Mouse (Mus musculus): Measurements from ENCODE around the gene Gas7. TPM values are rescaled to one million over a fixed set of nuclear protein-coding genes. Genes with fewer than 3 reads are reported as not detected.

Gas7 gene
- polyA plus RNA-seq, 1 experiment, result 14.3 TPM

DNA sequence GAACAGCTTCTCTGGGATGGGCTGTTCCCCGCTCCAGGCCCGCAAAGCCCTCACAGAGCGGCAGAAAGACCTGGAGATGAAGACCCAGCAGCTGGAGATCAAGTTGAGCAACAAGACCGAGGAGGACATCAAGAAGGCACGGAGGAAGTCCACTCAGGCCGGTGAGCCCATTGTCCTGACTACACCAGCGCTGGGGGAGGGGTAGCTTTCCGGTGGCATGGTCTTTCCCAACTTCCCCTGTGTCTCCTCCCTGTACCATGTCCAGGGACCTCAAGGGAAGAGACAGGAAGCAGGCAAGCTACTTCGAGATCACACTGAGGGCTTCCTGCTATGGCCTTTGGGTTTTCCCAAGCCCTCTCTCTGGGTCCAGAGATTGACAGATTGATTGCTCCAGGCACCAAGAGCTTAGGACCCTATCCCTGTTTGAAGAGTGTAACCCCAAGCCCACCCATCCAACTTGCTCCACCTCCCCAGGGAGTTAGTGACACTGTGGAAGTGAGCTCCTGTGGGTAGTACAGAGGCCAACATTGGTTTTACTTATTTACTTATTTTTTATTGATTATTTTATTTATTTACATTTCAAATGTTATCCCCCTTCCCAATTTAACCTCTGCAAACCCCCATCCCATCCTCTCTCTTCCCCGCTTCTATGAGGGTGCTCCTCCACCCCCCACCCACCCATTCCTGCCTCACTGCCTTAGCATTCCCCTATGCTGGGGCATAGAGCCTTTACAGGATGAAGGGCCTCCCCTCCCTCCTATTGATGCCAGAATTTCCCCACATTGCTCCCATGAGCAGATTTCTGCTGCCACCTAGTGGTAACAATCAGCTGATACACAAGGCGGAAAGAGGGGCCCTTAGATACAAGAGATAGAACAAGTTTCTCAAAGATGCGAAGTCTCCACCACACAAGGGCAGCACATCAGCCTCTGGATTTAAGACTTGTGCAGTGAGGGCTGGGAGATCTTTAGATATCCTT is 220.6 kb downstream of the Gas7 start:
- Histone ChIP-seq H3K4me3 (replicated peaks; ENCODE audit: extremely low read depth, low read depth, low read length) (no peak overlapping the region), H3K4me1 (ENCODE audit: control insufficient read depth, insufficient read depth, low read length) (peaks cover 3% of the 10 kb centered on the region; the same call in 1 of the 2 replicates)
- peak; percentile 24 for DNase-seq
- WGBS, result 43% methylated on average over 12 of the region's 12 CpGs
- TF ChIP-seq POLR2A (IDR thresholded peaks at IDR 0.05; ENCODE audit: borderline replicate concordance, extremely low read depth, low read depth, low read length), result no peak
- TF ChIP-seq CTCF (IDR thresholded peaks at IDR 0.05; ENCODE audit: insufficient read depth, low read length), result peak; percentile 59

DNA sequence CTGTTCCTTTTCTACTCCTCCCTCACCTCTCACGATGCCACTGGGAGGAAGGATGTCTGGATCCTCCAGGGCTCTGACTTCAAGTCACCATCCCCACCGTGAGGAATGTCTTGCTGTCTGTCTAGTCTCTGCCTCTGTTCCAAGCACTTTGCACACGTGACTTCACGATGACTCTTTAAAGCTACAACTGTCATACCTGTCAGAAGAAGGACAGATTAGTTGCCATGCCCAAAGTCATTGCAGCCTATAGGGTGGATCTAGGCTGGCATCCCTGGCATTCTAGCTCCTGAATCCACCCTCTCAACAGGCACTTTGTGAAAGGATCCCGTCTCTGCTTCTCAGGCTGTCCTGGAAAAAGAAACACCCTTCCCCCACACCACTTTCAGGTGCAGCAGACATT is 224.1 kb downstream of the Gas7 start:
- Histone ChIP-seq H3K4me3 (replicated peaks; ENCODE audit: extremely low read depth, low read depth, low read length) (no peak overlapping the region), H3K4me1 (ENCODE audit: control insufficient read depth, insufficient read depth, low read length) (peaks cover 3% of the 10 kb centered on the region; the same call in 1 of the 2 replicates)
- no peak for TF ChIP-seq CTCF (IDR thresholded peaks at IDR 0.05; ENCODE audit: insufficient read depth, low read length)
- TF ChIP-seq POLR2A (IDR thresholded peaks at IDR 0.05; ENCODE audit: borderline replicate concordance, extremely low read depth, low read depth, low read length), result no peak
- WGBS, result 66% methylated on average over 5 of the region's 5 CpGs
- DNase-seq, result no peak

DNA sequence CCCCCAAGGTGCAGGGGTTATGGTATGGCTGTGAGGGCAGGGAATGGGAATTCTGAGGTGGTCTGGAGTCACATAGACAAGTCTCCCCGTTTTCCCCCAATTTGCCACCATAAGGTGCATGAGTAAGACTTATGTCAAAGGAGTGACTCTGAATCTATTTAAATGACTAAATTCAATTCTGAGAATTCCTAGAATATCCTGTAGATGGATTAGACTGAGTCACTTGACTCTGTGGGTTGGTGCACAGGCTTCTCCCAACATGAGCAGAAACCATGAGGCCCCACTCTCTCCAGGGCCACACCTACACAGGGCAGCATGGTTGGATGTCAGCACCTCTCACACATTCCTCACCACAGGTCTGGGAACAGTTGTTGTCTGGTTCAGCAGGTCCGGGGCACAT is 224.7 kb downstream of the Gas7 start:
- H3K4me1 ChIP-seq (ENCODE audit: control insufficient read depth, insufficient read depth, low read length), result peaks cover 3% of the 10 kb centered on the region; the same call in 1 of the 2 replicates
- no peak for DNase-seq
- no peak for TF ChIP-seq POLR2A (IDR thresholded peaks at IDR 0.05; ENCODE audit: borderline replicate concordance, extremely low read depth, low read depth, low read length)
- no peak for TF ChIP-seq CTCF (IDR thresholded peaks at IDR 0.05; ENCODE audit: insufficient read depth, low read length)
- no peak overlapping the region for H3K4me3 ChIP-seq (replicated peaks; ENCODE audit: extremely low read depth, low read depth, low read length)
- WGBS, result 81% methylated on average over 2 of the region's 2 CpGs

DNA sequence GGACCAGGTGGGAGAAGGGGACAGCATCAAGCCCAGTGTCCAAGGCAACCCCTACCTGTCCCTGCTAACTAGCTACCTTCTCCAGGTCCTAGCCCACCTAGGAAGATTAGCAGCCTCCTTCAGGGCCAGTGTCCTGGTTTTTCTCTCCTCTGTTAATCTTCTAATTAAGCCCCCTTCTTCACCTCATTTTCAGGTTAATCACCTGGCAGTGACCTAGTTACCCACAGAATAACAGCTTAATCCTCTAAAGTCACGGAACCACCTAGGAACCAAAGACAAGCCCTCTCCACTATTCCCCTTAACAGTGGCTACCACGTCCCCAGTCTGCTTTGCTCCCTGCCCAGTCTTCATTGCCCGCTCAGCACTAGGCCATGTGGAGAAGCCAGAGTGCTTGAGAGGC is 226.6 kb downstream of the Gas7 start:
- 90% methylated on average over 3 of the region's 3 CpGs for WGBS
- H3K4me1 ChIP-seq (ENCODE audit: control insufficient read depth, insufficient read depth, low read length), result no peaks in the 10 kb centered on the region
- no peak for DNase-seq
- H3K4me3 ChIP-seq (replicated peaks; ENCODE audit: extremely low read depth, low read depth, low read length), result no peak overlapping the region
- TF ChIP-seq POLR2A (IDR thresholded peaks at IDR 0.05; ENCODE audit: borderline replicate concordance, extremely low read depth, low read depth, low read length) (no peak), CTCF (IDR thresholded peaks at IDR 0.05; ENCODE audit: insufficient read depth, low read length) (no peak)

DNA sequence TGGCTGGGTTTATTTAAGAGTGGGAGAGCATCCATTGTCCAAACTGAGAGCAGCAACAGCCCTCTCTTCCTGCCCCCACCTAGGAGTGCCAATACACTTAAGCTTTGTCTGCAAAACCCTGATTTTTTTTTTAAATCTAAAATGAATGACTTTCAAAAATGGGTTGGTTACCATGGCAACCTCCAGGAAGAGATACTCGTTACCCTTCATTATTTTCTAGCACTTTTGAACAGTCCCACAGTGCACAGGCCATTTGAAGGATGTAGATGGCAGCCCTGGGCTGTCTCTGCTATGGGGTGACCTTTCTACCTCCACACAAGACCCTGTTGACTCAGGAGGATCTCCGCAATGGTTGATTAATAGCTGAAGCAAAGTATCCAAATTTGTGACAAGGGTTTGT is 230.9 kb downstream of the Gas7 start:
- 77% methylated on average over 2 of the region's 2 CpGs for WGBS
- no peak for DNase-seq
- TF ChIP-seq CTCF (IDR thresholded peaks at IDR 0.05; ENCODE audit: insufficient read depth, low read length) (no peak), POLR2A (IDR thresholded peaks at IDR 0.05; ENCODE audit: borderline replicate concordance, extremely low read depth, low read depth, low read length) (no peak)
- H3K4me1 ChIP-seq (ENCODE audit: control insufficient read depth, insufficient read depth, low read length), result no peaks in the 10 kb centered on the region
- H3K4me3 ChIP-seq (replicated peaks; ENCODE audit: extremely low read depth, low read depth, low read length), result no peak overlapping the region

DNA sequence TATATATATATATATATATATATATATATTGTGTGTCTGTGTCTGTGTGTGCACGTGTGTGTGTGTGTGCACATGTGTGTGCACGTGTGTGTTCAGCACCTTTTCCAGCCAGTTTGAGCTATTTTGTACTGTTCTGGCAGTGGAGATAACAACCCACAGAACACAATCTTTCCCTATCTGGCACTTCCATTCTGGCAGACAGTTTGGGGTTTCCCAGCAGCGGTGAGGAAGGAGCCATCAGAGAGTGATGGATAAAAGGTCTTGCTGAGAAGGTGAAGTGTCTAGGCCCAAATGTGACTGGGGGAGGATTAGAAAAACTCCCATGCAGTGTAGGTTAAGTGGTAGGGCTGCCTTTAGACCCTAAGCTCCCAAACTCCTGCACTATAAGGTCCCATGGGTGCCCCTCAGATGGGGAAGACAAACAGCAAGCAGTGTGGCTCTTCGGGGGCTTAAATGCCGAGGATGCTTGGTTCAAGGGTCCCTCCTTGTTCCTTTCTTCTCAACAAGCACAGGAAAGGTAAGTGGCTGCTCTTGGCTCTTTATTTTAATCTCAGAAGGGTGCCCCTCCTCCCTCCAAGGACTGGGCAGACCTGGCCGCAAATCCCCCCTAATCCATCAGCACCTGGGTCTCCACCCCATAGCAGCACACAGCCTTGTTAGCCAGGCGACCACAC is 239.6 kb downstream of the Gas7 start, which contains the start of gene Rcvrn:
TSS of gene Rcvrn (plus strand) at position 624 of the 674 bp plus-strand sequence.
- TF ChIP-seq POLR2A (IDR thresholded peaks at IDR 0.05; ENCODE audit: borderline replicate concordance, extremely low read depth, low read depth, low read length) (no peak), CTCF (IDR thresholded peaks at IDR 0.05; ENCODE audit: insufficient read depth, low read length) (no peak)
- 68% methylated on average over 7 of the region's 7 CpGs for WGBS
- Histone ChIP-seq H3K4me3 (replicated peaks; ENCODE audit: extremely low read depth, low read depth, low read length) (no peak within 1 kb of the TSS), H3K4me1 (ENCODE audit: control insufficient read depth, insufficient read depth, low read length) (no peaks in the 10 kb centered on the region)
- DNase-seq, result no peak

DNA sequence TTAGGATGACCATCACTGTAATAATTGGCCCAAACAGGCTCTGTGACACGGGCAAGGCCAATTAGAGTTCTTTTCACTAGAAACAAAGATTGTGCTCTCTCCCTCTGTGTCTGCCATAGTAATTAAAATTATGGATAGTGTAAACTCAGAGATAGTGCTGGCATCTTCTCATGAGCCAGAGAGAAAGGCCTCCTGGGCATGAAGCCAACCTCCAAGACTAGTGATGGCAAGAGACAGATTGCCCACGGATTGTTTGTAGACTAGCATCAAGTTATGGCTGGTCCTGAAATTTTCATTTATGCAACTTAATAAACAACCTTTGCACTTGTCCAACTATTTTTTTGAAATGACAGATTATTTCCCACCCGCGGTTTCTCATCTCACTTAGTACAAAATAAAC is 257.7 kb downstream of the Gas7 start:
- DNase-seq, result no peak
- Histone ChIP-seq H3K4me1 (ENCODE audit: control insufficient read depth, insufficient read depth, low read length) (no peaks in the 10 kb centered on the region), H3K4me3 (replicated peaks; ENCODE audit: extremely low read depth, low read depth, low read length) (no peak overlapping the region)
- WGBS, result 62% methylated on average over 4 of the region's 4 CpGs
- TF ChIP-seq CTCF (IDR thresholded peaks at IDR 0.05; ENCODE audit: insufficient read depth, low read length) (no peak), POLR2A (IDR thresholded peaks at IDR 0.05; ENCODE audit: borderline replicate concordance, extremely low read depth, low read depth, low read length) (no peak)

DNA sequence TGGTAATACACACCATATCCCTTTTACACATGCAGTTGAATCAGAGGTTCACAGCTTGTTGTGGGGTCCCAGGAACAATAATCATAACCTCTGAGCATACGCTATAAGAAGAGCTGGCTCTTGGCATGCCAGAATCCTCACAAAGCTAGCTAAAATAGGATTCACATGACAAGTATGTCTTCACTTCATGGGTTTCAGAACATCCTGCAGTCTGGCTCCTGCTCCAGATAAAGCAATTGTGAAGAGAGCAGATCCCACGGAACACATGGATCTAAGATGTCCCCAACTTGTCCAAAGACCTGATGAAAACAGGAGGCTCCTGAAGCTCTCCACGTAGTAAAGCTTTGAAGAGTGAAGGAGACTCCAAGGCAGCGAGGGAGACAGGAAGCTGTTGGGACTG is 260.1 kb downstream of the Gas7 start:
- no peak for TF ChIP-seq CTCF (IDR thresholded peaks at IDR 0.05; ENCODE audit: insufficient read depth, low read length)
- TF ChIP-seq POLR2A (IDR thresholded peaks at IDR 0.05; ENCODE audit: borderline replicate concordance, extremely low read depth, low read depth, low read length), result no peak
- Histone ChIP-seq H3K4me3 (replicated peaks; ENCODE audit: extremely low read depth, low read depth, low read length) (no peak overlapping the region), H3K4me1 (ENCODE audit: control insufficient read depth, insufficient read depth, low read length) (no peaks in the 10 kb centered on the region)
- DNase-seq, result no peak
- 82% methylated on average over 4 of the region's 4 CpGs for WGBS

DNA sequence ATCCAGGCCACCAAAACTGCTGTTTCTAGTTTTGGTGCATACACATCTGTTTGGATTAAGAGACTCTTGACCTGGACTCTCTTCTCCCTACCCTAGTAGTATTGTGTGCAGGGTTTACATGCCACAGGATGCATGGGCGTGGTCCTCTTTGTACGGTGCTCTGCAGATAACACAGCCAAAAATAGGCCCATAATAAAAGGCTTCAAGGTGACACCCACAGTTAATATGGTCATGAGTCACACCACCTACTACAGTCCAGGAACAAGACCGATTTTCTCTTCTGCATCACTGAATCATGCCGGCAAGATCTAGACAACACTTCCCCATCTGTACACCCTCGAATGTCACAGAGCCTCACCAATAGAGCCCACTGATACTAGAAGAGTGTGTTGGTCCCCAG is 266.2 kb downstream of the Gas7 start:
- DNase-seq, result no peak
- Histone ChIP-seq H3K4me1 (ENCODE audit: control insufficient read depth, insufficient read depth, low read length) (no peaks in the 10 kb centered on the region), H3K4me3 (replicated peaks; ENCODE audit: extremely low read depth, low read depth, low read length) (no peak overlapping the region)
- no peak for TF ChIP-seq POLR2A (IDR thresholded peaks at IDR 0.05; ENCODE audit: borderline replicate concordance, extremely low read depth, low read depth, low read length)
- no peak for TF ChIP-seq CTCF (IDR thresholded peaks at IDR 0.05; ENCODE audit: insufficient read depth, low read length)
- 62% methylated on average over 5 of the region's 5 CpGs for WGBS

All from lung, adult 2 months (tissue).